Mouse (Mus musculus) midbrain, embryonic 12.5 days (tissue): ENCODE data around the gene Sidt2. TPM values are rescaled to one million over a fixed set of nuclear protein-coding genes. Genes with fewer than 3 reads are reported as not detected.

ENCODE experiments used
- ATAC-seq: fragments of 200-750 bp; cut with Nextera tagmentation; 2 replicates; pipeline ENCODE4 v1.8.0; 2017; ENCODE audit warnings: low read depth, moderate TSS enrichment, moderate library complexity; ENCODE audit not compliant: low FRiP score
- H3K27ac ChIP-seq: fragments of 300-500 bp; sonication (generic); replicated peaks from 2 replicates; pipeline ENCODE4 v1.5.1; 2016; ENCODE audit warnings: mild to moderate bottlenecking
- H3K27me3 ChIP-seq: fragments of 300-500 bp; sonication (generic); 2 replicates; pipeline ENCODE4 v1.6.1; 2016; ENCODE audit warnings: mild to moderate bottlenecking
- H3K36me3 ChIP-seq: fragments of 300-500 bp; sonication (generic); 2 replicates; pipeline ENCODE4 v1.6.1; 2016
- H3K4me1 ChIP-seq: fragments of 300-500 bp; sonication (generic); 2 replicates; pipeline ENCODE4 v1.6.1; 2016
- H3K4me2 ChIP-seq: fragments of 300-500 bp; sonication (generic); replicated peaks from 2 replicates; pipeline ENCODE4 v1.6.1; 2016; ENCODE audit warnings: mild to moderate bottlenecking, moderate library complexity
- H3K4me3 ChIP-seq: fragments of 300-500 bp; sonication (generic); 2 replicates; pipeline ENCODE4 v1.5.1; 2016; ENCODE audit warnings: mild to moderate bottlenecking
- H3K9ac ChIP-seq: fragments of 300-500 bp; sonication (generic); replicated peaks from 2 replicates; pipeline ENCODE4 v1.6.1; 2016; ENCODE audit warnings: mild to moderate bottlenecking, moderate library complexity
- H3K9me3 ChIP-seq: fragments of 300-500 bp; sonication (generic); 2 replicates; pipeline ENCODE4 v1.6.1; 2016; ENCODE audit warnings: mild to moderate bottlenecking
- WGBS: fragments of 180-500 bp; shearing (Covaris S2); methylation state at CpG from one replicate; pipeline ENCODE4 v1.1.7; 2016; 5-methylcytosine and 5-hydroxymethylcytosine counted together
- polyA plus RNA-seq: library from polyadenylated mRNA; unstranded; fragments of >200 nt; fragmentation: Nextera tagmentation; extraction: Ambion mirVana; gene quantifications from 2 replicates; pipeline ENCODE4 v1.2.1, GENCODE M21; 2016

The Sidt2 gene
- polyA plus RNA-seq: 36.0 and 36.4 TPM in 2 replicates

GRCm38 (mm10) chr9:45955107-45955963, at the start of gene Sidt2:
Gene Sidt2 (minus strand): TSS chr9:45955258.
- peak within 1 kb of the TSS; percentile 81 for H3K27ac ChIP-seq
- H3K9me3 ChIP-seq: no peaks in the 10 kb centered on the region
- peaks cover 31% of the 10 kb centered on the region for H3K4me1 ChIP-seq
- H3K4me3 ChIP-seq: peak within 1 kb of the TSS; percentile 90
- H3K27me3 ChIP-seq: no peaks in the 10 kb centered on the region
- H3K9ac ChIP-seq: peak within 1 kb of the TSS; percentile 87
- H3K36me3 ChIP-seq: peaks cover 20% of the 10 kb centered on the region; the same call in 1 of the 2 replicates
- WGBS: under 1% methylated on average over 47 of the region's 48 CpGs
- ATAC-seq: peak; percentile 95
- peak within 1 kb of the TSS; percentile 97 for H3K4me2 ChIP-seq

GRCm38 (mm10) chr9:46004529-46004928, 49.5 kb upstream of the Sidt2 start:
- Histone ChIP-seq H3K36me3 (no peaks in the 10 kb centered on the region), H3K4me2 (no peak overlapping the region), H3K9ac (no peak overlapping the region), H3K4me3 (no peak overlapping the region), H3K4me1 (no peaks in the 10 kb centered on the region), H3K9me3 (no peaks in the 10 kb centered on the region), H3K27me3 (no peaks in the 10 kb centered on the region), H3K27ac (no peak overlapping the region)
- 56% methylated on average over 3 of the region's 3 CpGs for WGBS
- no peak for ATAC-seq

GRCm38 (mm10) chr9:46003729-46004128, 48.7 kb upstream of the Sidt2 start:
- no peaks in the 10 kb centered on the region for H3K4me1 ChIP-seq
- H3K36me3 ChIP-seq: no peaks in the 10 kb centered on the region
- no peak overlapping the region for H3K27ac ChIP-seq
- H3K4me3 ChIP-seq: no peak overlapping the region
- no peaks in the 10 kb centered on the region for H3K27me3 ChIP-seq
- 11% methylated on average over 7 of the region's 7 CpGs for WGBS
- H3K9me3 ChIP-seq: no peaks in the 10 kb centered on the region
- H3K9ac ChIP-seq: no peak overlapping the region
- no peak for ATAC-seq
- H3K4me2 ChIP-seq: no peak overlapping the region

GRCm38 (mm10) chr9:45999009-45999408, 44.0 kb upstream of the Sidt2 start:
- no peak for ATAC-seq
- H3K4me2 ChIP-seq: no peak overlapping the region
- H3K27ac ChIP-seq: no peak overlapping the region
- H3K4me1 ChIP-seq: no peaks in the 10 kb centered on the region
- H3K9ac ChIP-seq: no peak overlapping the region
- WGBS: 73% methylated on average over 4 of the region's 4 CpGs
- H3K36me3 ChIP-seq: no peaks in the 10 kb centered on the region
- H3K4me3 ChIP-seq: no peak overlapping the region
- no peaks in the 10 kb centered on the region for H3K27me3 ChIP-seq
- no peaks in the 10 kb centered on the region for H3K9me3 ChIP-seq

- peak; percentile 74 for ATAC-seq
- Histone ChIP-seq H3K4me3 (peak overlapping the region; percentile 98), H3K9ac (peak overlapping the region; percentile 97), H3K36me3 (0 out of 2 replicates have a peak, but pooled peaks cover 4% of the 10 kb centered on the region), H3K4me1 (peaks cover 34% of the 10 kb centered on the region), H3K27ac (peak overlapping the region; percentile 96), H3K4me2 (peak overlapping the region; percentile 94), H3K9me3 (no peaks in the 10 kb centered on the region), H3K27me3 (no peaks in the 10 kb centered on the region)
- 0% methylated on average over 4 of the region's 4 CpGs for WGBS
Observed at GRCm38 (mm10) chr9:45985229-45985567, 30.1 kb upstream of the Sidt2 start.

- WGBS: under 1% methylated on average over 64 of the region's 76 CpGs
- H3K4me1 ChIP-seq: peaks cover 39% of the 10 kb centered on the region
Observed at GRCm38 (mm10) chr9:45984409-45985228, 29.6 kb upstream of the Sidt2 start.

GRCm38 (mm10) chr9:45983676-45984408, 28.8 kb upstream of the Sidt2 start:
- peaks cover 39% of the 10 kb centered on the region for H3K4me1 ChIP-seq
- ATAC-seq: peak; percentile 14; the same call in 1 of the 2 replicates
- 2% methylated on average over 23 of the region's 23 CpGs for WGBS
- H3K27me3 ChIP-seq: no peaks in the 10 kb centered on the region
- no peaks in the 10 kb centered on the region for H3K9me3 ChIP-seq
- H3K4me3 ChIP-seq: peak overlapping the region; percentile 98
- peak overlapping the region; percentile 96 for H3K27ac ChIP-seq
- H3K36me3 ChIP-seq: 0 out of 2 replicates have a peak, but pooled peaks cover 4% of the 10 kb centered on the region
- H3K9ac ChIP-seq: peak overlapping the region; percentile 97
- H3K4me2 ChIP-seq: peak overlapping the region; percentile 94

More at GRCm38 (mm10) chr9:45984409-45985228, 29.6 kb upstream of the Sidt2 start:
- Histone ChIP-seq H3K9me3 (no peaks in the 10 kb centered on the region), H3K4me2 (peak overlapping the region; percentile 94), H3K27me3 (no peaks in the 10 kb centered on the region), H3K9ac (peak overlapping the region; percentile 97), H3K27ac (peak overlapping the region; percentile 96), H3K4me3 (peak overlapping the region; percentile 98), H3K36me3 (0 out of 2 replicates have a peak, but pooled peaks cover 4% of the 10 kb centered on the region)
- ATAC-seq: peak; percentile 94

- no peak for ATAC-seq
Observed at GRCm38 (mm10) chr9:45981331-45981730, 26.3 kb upstream of the Sidt2 start.

GRCm38 (mm10) chr9:45980611-45981010, 25.6 kb upstream of the Sidt2 start:
- H3K4me3 ChIP-seq: no peak overlapping the region
- no peak for ATAC-seq
- no peak overlapping the region for H3K4me2 ChIP-seq
- no peaks in the 10 kb centered on the region for H3K9me3 ChIP-seq
- no peaks in the 10 kb centered on the region for H3K27me3 ChIP-seq
- WGBS: 100% methylated on average over 1 of the region's 1 CpGs
- no peak overlapping the region for H3K9ac ChIP-seq
- peaks cover 36% of the 10 kb centered on the region for H3K4me1 ChIP-seq
- H3K27ac ChIP-seq: no peak overlapping the region
- H3K36me3 ChIP-seq: peaks cover 15% of the 10 kb centered on the region; the same call in 1 of the 2 replicates

More at GRCm38 (mm10) chr9:45981331-45981730, 26.3 kb upstream of the Sidt2 start:
- peaks cover 39% of the 10 kb centered on the region for H3K4me1 ChIP-seq
- no peak overlapping the region for H3K27ac ChIP-seq
- no peak overlapping the region for H3K4me2 ChIP-seq
- H3K9ac ChIP-seq: no peak overlapping the region
- H3K36me3 ChIP-seq: 0 out of 2 replicates have a peak, but pooled peaks cover 9% of the 10 kb centered on the region
- H3K9me3 ChIP-seq: no peaks in the 10 kb centered on the region
- no peak overlapping the region for H3K4me3 ChIP-seq
- no peaks in the 10 kb centered on the region for H3K27me3 ChIP-seq

- 96% methylated on average over 2 of the region's 2 CpGs for WGBS
- no peaks in the 10 kb centered on the region for H3K9me3 ChIP-seq
- no peak overlapping the region for H3K27ac ChIP-seq
- H3K36me3 ChIP-seq: peaks cover 21% of the 10 kb centered on the region
- no peak for ATAC-seq
- H3K9ac ChIP-seq: no peak overlapping the region
- no peaks in the 10 kb centered on the region for H3K27me3 ChIP-seq
- H3K4me2 ChIP-seq: no peak overlapping the region
- no peak overlapping the region for H3K4me3 ChIP-seq
- H3K4me1 ChIP-seq: peaks cover 30% of the 10 kb centered on the region
Observed at GRCm38 (mm10) chr9:45979778-45980177, 24.7 kb upstream of the Sidt2 start.

GRCm38 (mm10) chr9:45976884-45977283, 21.8 kb upstream of the Sidt2 start:
- Histone ChIP-seq H3K27me3 (no peaks in the 10 kb centered on the region), H3K9ac (no peak overlapping the region), H3K4me3 (no peak overlapping the region), H3K4me2 (no peak overlapping the region), H3K4me1 (peaks cover 13% of the 10 kb centered on the region), H3K9me3 (no peaks in the 10 kb centered on the region), H3K27ac (no peak overlapping the region), H3K36me3 (peaks cover 43% of the 10 kb centered on the region)
- WGBS: 87% methylated on average over 2 of the region's 2 CpGs
- no peak for ATAC-seq
